Mouse (Mus musculus): ENCODE measurements at regions not wholly inside any gene's neighbourhood (a gene's known extent, or its start where the extent isn't known, plus 50 kb on each side); places are given as distances from the start of the nearest gene placed in this dataset.

GRCm38 (mm10) chr14:64511300-64511699 is 407.2 kb downstream of the Prss52 start:
- no peak overlapping the region for H3K27ac ChIP-seq (ENCODE audit: low read depth, low read length)
- 0 out of 2 replicates have a peak, but pooled peaks cover 9% of the 10 kb centered on the region for H3K4me1 ChIP-seq (ENCODE audit: insufficient read depth)
- no peak for DNase-seq
- H3K27me3 ChIP-seq (ENCODE audit: insufficient read depth, low read length), result no peaks in the 10 kb centered on the region
- no peaks in the 10 kb centered on the region for H3K36me3 ChIP-seq (ENCODE audit: insufficient read depth)
- WGBS, result 86% methylated on average over 7 of the region's 7 CpGs
- H3K4me3 ChIP-seq (ENCODE audit: low read depth, low read length), result no peak overlapping the region
- H3K9me3 ChIP-seq (ENCODE audit: low read length), result no peaks in the 10 kb centered on the region
- TF ChIP-seq CTCF (IDR thresholded peaks at IDR 0.05; ENCODE audit: low read depth), result no peak
- no peak overlapping the region for H3K4me2 ChIP-seq (ENCODE audit: low read depth)
- no peak for ATAC-seq
- H3K9ac ChIP-seq, result no peak overlapping the region

GRCm38 (mm10) chr14:64512726-64513125 is 408.6 kb downstream of the Prss52 start:
- ATAC-seq, result peak; percentile 81
- no peak for TF ChIP-seq CTCF (IDR thresholded peaks at IDR 0.05; ENCODE audit: low read depth)
- Histone ChIP-seq H3K9me3 (ENCODE audit: low read length) (no peaks in the 10 kb centered on the region), H3K4me1 (ENCODE audit: insufficient read depth) (0 out of 2 replicates have a peak, but pooled peaks cover 9% of the 10 kb centered on the region), H3K27me3 (ENCODE audit: insufficient read depth, low read length) (no peaks in the 10 kb centered on the region), H3K4me3 (ENCODE audit: low read depth, low read length) (no peak overlapping the region), H3K27ac (ENCODE audit: low read depth, low read length) (peak overlapping the region; percentile 69), H3K4me2 (ENCODE audit: low read depth) (no peak overlapping the region), H3K9ac (peak overlapping the region; percentile 4; the same call in 1 of the 2 replicates), H3K36me3 (ENCODE audit: insufficient read depth) (no peaks in the 10 kb centered on the region)
- 42% methylated on average over 7 of the region's 7 CpGs for WGBS
- DNase-seq, result peak; percentile 69

GRCm38 (mm10) chr14:64517584-64518195 is 413.6 kb downstream of the Prss52 start:
- ATAC-seq (no peak), DNase-seq (no peak)
- Histone ChIP-seq H3K9me3 (ENCODE audit: low read length) (no peaks in the 10 kb centered on the region), H3K27ac (ENCODE audit: low read depth, low read length) (no peak overlapping the region), H3K27me3 (ENCODE audit: insufficient read depth, low read length) (no peaks in the 10 kb centered on the region), H3K36me3 (ENCODE audit: insufficient read depth) (no peaks in the 10 kb centered on the region), H3K4me1 (ENCODE audit: insufficient read depth) (0 out of 2 replicates have a peak, but pooled peaks cover 2% of the 10 kb centered on the region), H3K4me3 (ENCODE audit: low read depth, low read length) (no peak overlapping the region), H3K4me2 (ENCODE audit: low read depth) (no peak overlapping the region), H3K9ac (no peak overlapping the region)
- 63% methylated on average over 7 of the region's 7 CpGs for WGBS
- TF ChIP-seq CTCF (IDR thresholded peaks at IDR 0.05; ENCODE audit: low read depth), result no peak

GRCm38 (mm10) chr14:64524641-64525040 is 420.6 kb downstream of the Prss52 start:
- ATAC-seq (peak; percentile 66), DNase-seq (no peak)
- no peaks in the 10 kb centered on the region for H3K9me3 ChIP-seq (ENCODE audit: low read length)
- no peak overlapping the region for H3K4me3 ChIP-seq (ENCODE audit: low read depth, low read length)
- no peak for TF ChIP-seq CTCF (IDR thresholded peaks at IDR 0.05; ENCODE audit: low read depth)
- peaks cover 4% of the 10 kb centered on the region; the same call in 1 of the 2 replicates for H3K4me1 ChIP-seq (ENCODE audit: insufficient read depth)
- peak overlapping the region; percentile 67 for H3K27ac ChIP-seq (ENCODE audit: low read depth, low read length)
- no peaks in the 10 kb centered on the region for H3K27me3 ChIP-seq (ENCODE audit: insufficient read depth, low read length)
- H3K9ac ChIP-seq, result no peak overlapping the region
- WGBS, result 34% methylated on average over 8 of the region's 8 CpGs
- no peak overlapping the region for H3K4me2 ChIP-seq (ENCODE audit: low read depth)
- H3K36me3 ChIP-seq (ENCODE audit: insufficient read depth), result no peaks in the 10 kb centered on the region

DNA sequence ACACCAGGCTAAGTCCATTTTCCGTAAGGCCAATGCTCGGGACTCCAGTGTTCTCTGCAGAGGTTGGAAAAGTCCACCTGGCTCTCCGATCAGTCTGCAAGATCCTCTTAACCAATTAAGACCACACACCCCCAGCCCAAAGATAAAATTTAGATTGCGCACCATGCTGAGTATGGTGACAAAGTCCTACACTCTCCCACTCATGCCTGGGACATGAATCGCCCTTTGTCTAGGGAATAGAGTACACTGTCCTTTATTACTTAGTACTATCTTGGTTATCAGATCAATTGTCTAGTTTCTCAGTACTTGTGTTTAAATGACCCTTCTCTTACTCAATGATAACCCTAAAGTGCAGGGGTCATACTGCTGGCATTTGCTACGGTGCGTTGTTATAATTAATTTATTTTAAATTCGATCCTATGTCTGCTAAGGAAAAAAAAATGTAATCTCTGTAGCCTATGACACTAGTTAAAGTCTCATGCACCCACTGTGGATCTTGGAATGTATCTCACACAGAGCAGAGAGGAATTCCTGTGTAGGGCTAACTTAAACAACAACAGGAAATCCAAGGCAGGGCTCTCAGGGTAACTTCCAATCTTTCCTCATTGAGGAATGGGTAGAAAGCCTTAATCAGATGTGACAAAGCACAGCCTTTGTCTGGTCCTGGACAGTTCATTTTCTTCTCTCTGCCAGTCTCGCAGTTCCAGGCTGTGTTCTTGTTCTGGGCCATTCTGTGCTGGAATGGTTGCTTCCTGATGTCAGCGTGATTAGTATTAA is 421.4 kb downstream of the Prss52 start:
- no peak for DNase-seq
- Histone ChIP-seq H3K4me2 (ENCODE audit: low read depth) (no peak overlapping the region), H3K27me3 (ENCODE audit: insufficient read depth, low read length) (no peaks in the 10 kb centered on the region), H3K27ac (ENCODE audit: low read depth, low read length) (0 out of 2 replicates have a peak overlapping the region, but pooled peaks have one; percentile 17), H3K4me1 (ENCODE audit: insufficient read depth) (peaks cover 4% of the 10 kb centered on the region; the same call in 1 of the 2 replicates), H3K9me3 (ENCODE audit: low read length) (no peaks in the 10 kb centered on the region), H3K36me3 (ENCODE audit: insufficient read depth) (no peaks in the 10 kb centered on the region), H3K4me3 (ENCODE audit: low read depth, low read length) (no peak overlapping the region), H3K9ac (no peak overlapping the region)
- ATAC-seq, result no peak
- TF ChIP-seq CTCF (IDR thresholded peaks at IDR 0.05; ENCODE audit: low read depth), result no peak
- 74% methylated on average over 10 of the region's 10 CpGs for WGBS

GRCm38 (mm10) chr14:64530541-64530940 is 426.5 kb downstream of the Prss52 start:
- no peak overlapping the region for H3K27ac ChIP-seq (ENCODE audit: low read depth, low read length)
- no peak for ATAC-seq
- no peak overlapping the region for H3K4me3 ChIP-seq (ENCODE audit: low read depth, low read length)
- no peak for DNase-seq
- H3K27me3 ChIP-seq (ENCODE audit: insufficient read depth, low read length), result no peaks in the 10 kb centered on the region
- no peaks in the 10 kb centered on the region for H3K36me3 ChIP-seq (ENCODE audit: insufficient read depth)
- TF ChIP-seq CTCF (IDR thresholded peaks at IDR 0.05; ENCODE audit: low read depth), result no peak
- 67% methylated on average over 3 of the region's 3 CpGs for WGBS
- no peak overlapping the region for H3K4me2 ChIP-seq (ENCODE audit: low read depth)
- peaks cover 11% of the 10 kb centered on the region; the same call in 1 of the 2 replicates for H3K4me1 ChIP-seq (ENCODE audit: insufficient read depth)
- H3K9ac ChIP-seq, result no peak overlapping the region
- H3K9me3 ChIP-seq (ENCODE audit: low read length), result no peaks in the 10 kb centered on the region
